9 mouse cellular contexts compared by ENCODE assay signal in the genomic region with DNA sequence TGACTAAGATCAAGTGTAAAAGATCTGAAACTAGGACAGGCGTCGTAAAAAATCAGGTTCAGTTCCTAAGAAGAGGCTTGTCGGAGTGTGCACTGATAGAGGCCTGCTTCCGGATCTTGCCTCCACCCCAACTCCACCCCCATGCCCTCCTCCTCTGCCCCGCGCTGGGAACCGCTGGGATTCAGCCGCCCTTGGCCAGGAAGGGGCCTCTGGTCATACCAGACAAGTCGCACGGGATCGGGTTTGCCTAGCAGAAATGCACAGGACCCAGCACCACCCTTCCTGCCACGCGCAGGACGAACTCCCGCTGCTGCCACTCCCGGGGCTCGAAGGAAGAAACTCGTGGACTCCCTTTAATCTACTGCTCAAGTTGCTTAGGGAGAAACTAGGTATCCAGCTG. TPM values are rescaled to one million over a fixed set of nuclear protein-coding genes. Genes with fewer than 3 reads are reported as not detected.
A peak's percentile ranks its signal among the peaks of the same experiment; 100 is the strongest.
DNase-seq lines count a peak whose midpoint lies in the region; ATAC-seq lines count a peak whose summit lies in the region.
"Had no signal": no experiment of that assay in that cellular context is flagged by ENCODE, and none has a peak within 500 bp of the region (broad histone marks: within the 10 kb centered on the region; RNA-seq: fewer than 3 reads in every experiment).

No protein-coding gene starts in this region.

- no peak overlapping the region for H3K4me3 ChIP-seq in limb, embryonic 11.5 days (ENCODE audit: low read depth, low read length)

- peak; percentile 7 for DNase-seq in 3134 (ENCODE audit: extremely low read depth, insufficient read length, low spot score)
- peak; percentile 63 for DNase-seq in adrenal gland, adult 2 months
- DNase-seq in heart, postnatal 36 days, result peak; percentile 11 to 16
- peak; percentile 40 for DNase-seq in limb, embryonic 11.5 days (ENCODE audit: low spot score)
- peak; percentile 26 for DNase-seq in neural tube, embryonic 10.5 days (ENCODE audit: extremely low spot score, low spot score)
- no peak for DNase-seq in frontal cortex, postnatal 36 days (ENCODE audit: low spot score in 2 of 2)
- DNase-seq in testis, postnatal 14 days (ENCODE audit: low spot score), result no peak
- DNase-seq in cerebellum, postnatal 25 days, result no peak

- H3K4me1 ChIP-seq in limb, embryonic 11.5 days (ENCODE audit: control insufficient read depth, insufficient read depth, low read length), result peaks cover 7% of the 10 kb centered on the region; the same call in 1 of the 2 replicates

- no peak overlapping the region for H3K27ac ChIP-seq in limb, embryonic 11.5 days (replicated peaks; ENCODE audit: low read depth, low read length)
- H3K27ac ChIP-seq: macrophage had no signal

- WGBS in limb, embryonic 11.5 days, result 31% methylated on average over 18 of the region's 18 CpGs

- ATAC-seq in limb, embryonic 11.5 days (ENCODE audit: insufficient number of reproducible peaks, low FRiP score, low TSS enrichment, low read depth), result no peak

- H3K4me2 ChIP-seq in limb, embryonic 11.5 days (ENCODE audit: low read depth, severe bottlenecking), result 0 out of 2 replicates have a peak overlapping the region, but pooled peaks have one; percentile 4

- H3K9ac ChIP-seq in limb, embryonic 11.5 days (ENCODE audit: low read length), result no peak overlapping the region

- H3K36me3 ChIP-seq in limb, embryonic 11.5 days (ENCODE audit: control insufficient read depth, insufficient read depth, low read length), result no peaks in the 10 kb centered on the region

- H3K9me3 ChIP-seq in limb, embryonic 11.5 days (ENCODE audit: control insufficient read depth, low read length), result no peaks in the 10 kb centered on the region

- no peaks in the 10 kb centered on the region for H3K27me3 ChIP-seq in limb, embryonic 11.5 days (ENCODE audit: control insufficient read depth, insufficient read depth, low read length)

- intact Hi-C loops in heart, postnatal 36 days (cut with DNase I), result loop anchor here (10.0 kb wide), 1 partner anchor 452 kb away; the partner anchor contains the start of gene Pcnx4

RNA-seq across cellular contexts. Expression of gene L3hypdh, which starts 2.9 kb away (rescaled TPM):
- total RNA-seq in adrenal gland, adult 2 months (2021), result 10 to 100 TPM; 15.3 to 18.9 TPM
- 103 and 106 TPM in 2 replicates for polyA plus RNA-seq in adrenal gland, adult 2 months (2012; rRNA removed)
- total RNA-seq in heart, postnatal 36 days (2021), result 1 to 10 TPM; 6.8 to 6.9 TPM
- polyA plus RNA-seq in limb, embryonic 11.5 days (2014; fragmentation: Nextera tagmentation; extraction: Ambion mirVana), result 10.4 and 12.4 TPM in 2 replicates

RNA-seq across cellular contexts. Expression of gene Jkamp, which starts 3.0 kb away (rescaled TPM):
- 10 to 100 TPM; 48.0 to 49.0 TPM for total RNA-seq in adrenal gland, adult 2 months (2021)
- polyA plus RNA-seq in adrenal gland, adult 2 months (2012; rRNA removed), result 92.1 and 92.2 TPM in 2 replicates
- total RNA-seq in heart, postnatal 36 days (2021), result 10 to 100 TPM; 21.0 to 21.6 TPM
- polyA plus RNA-seq in limb, embryonic 11.5 days (2014; fragmentation: Nextera tagmentation; extraction: Ambion mirVana), result 50.1 and 53.7 TPM in 2 replicates

RNA-seq across cellular contexts. Expression of gene Gpr135, which starts 11.4 kb away (rescaled TPM):
- 1 to 10 TPM; 2.6 to 2.7 TPM for total RNA-seq in adrenal gland, adult 2 months (2021)
- polyA plus RNA-seq in adrenal gland, adult 2 months (2012; rRNA removed), result 14.1 and 16.2 TPM in 2 replicates
- total RNA-seq in heart, postnatal 36 days (2021), result under 1 TPM; 0.41 to 0.42 TPM
- 0.47 TPM in 2 replicates for polyA plus RNA-seq in limb, embryonic 11.5 days (2014; fragmentation: Nextera tagmentation; extraction: Ambion mirVana)
- polyA plus RNA-seq: macrophage had no signal

Comparison
In these comparisons a context has a peak if more than half of its experiments do, and no peak if none do; other contexts are left out.
1. DNase-seq: peak in 3134 (single experiment), adrenal gland, adult 2 months (single experiment), heart, postnatal 36 days (2 of 2), limb, embryonic 11.5 days (single experiment) and neural tube, embryonic 10.5 days (single experiment); none in frontal cortex, postnatal 36 days (0 of 2), testis, postnatal 14 days (single experiment) and cerebellum, postnatal 25 days (0 of 2).